Mouse (Mus musculus) small intestine, adult 2 months (tissue): ENCODE results near the gene Noc3l.

Experiments used
- CTCF ChIP-seq: fragments of 200-500 bp; IDR thresholded peaks from 2 replicates; pipeline ENCODE4 v1.5.1; 2012; ENCODE audit warnings: low read depth, mild to moderate bottlenecking, control low read depth, inconsistent platforms, low read length, moderate library complexity, mixed read lengths; ENCODE audit not compliant: insufficient replicate concordance, insufficient read length; ENCODE audit errors: extremely low read depth
- POLR2A ChIP-seq: fragments of 200-500 bp; IDR thresholded peaks from 2 replicates; pipeline ENCODE4 v1.6.1; 2012; ENCODE audit warnings: low read depth, mild to moderate bottlenecking, control low read depth, inconsistent platforms, low read length, moderate library complexity

GRCm38 (mm10) chr19:38796546-38796945 is 22.5 kb downstream of the Noc3l start:
- TF ChIP-seq CTCF (no peak), POLR2A (no peak)
